Mouse (Mus musculus) layer of hippocampus, postnatal 36 days (tissue): ENCODE data around the gene Gm572. TPM values are rescaled to one million over a fixed set of nuclear protein-coding genes. Genes with fewer than 3 reads are reported as not detected.

Source experiments
- total RNA-seq, 2 experiments: library from RNA; stranded (reverse); gene quantifications; 2 replicates each; pipeline ENCODE4 v1.2.3; 2021

The Gm572 gene
- total RNA-seq, 2 experiments from 2014 or later: not detected

Other genes with a start within 250 kb of the Gm572 start
- gene Ubiad1, start 198.5 kb upstream of the Gm572 start, total RNA-seq: 1 to 10 TPM; 7.9 to 8.4 TPM
- gene Mtor, start 194.7 kb upstream of the Gm572 start, total RNA-seq: 10 to 100 TPM; 80.7 to 85.9 TPM
- gene Angptl7, start 142.9 kb upstream of the Gm572 start, total RNA-seq: under 1 TPM in 1 of 2 experiments, not detected in 1; 0.28 TPM
- gene Exosc10, start 84.9 kb upstream of the Gm572 start, total RNA-seq: 10 to 100 TPM; 50.5 to 52.7 TPM
- gene Srm, start 51.8 kb upstream of the Gm572 start, total RNA-seq: 10 to 100 TPM; 68.4 to 70.0 TPM
- gene Masp2, start 40.8 kb upstream of the Gm572 start, total RNA-seq: 1 to 10 TPM; 3.2 to 4.1 TPM
- gene Tardbp, start 16.3 kb upstream of the Gm572 start, total RNA-seq: 100 to 1,000 TPM; 218 to 224 TPM
- gene Casz1, start 161.1 kb downstream of the Gm572 start, total RNA-seq: under 1 TPM; 0.52 to 0.66 TPM